Mouse (Mus musculus) layer of hippocampus, adult 11-12 months (tissue): Measurements from ENCODE around the gene Ms4a5.
"Not testable (repeated sequence)": the region's sequence is repeated elsewhere in the genome, so short reads cannot be mapped to it uniquely, and the experiment has no call there.

Experiments used
- DNase-seq: peaks from one replicate; pipeline ENCODE4 v3.0.0; 2022; ENCODE audit warnings: low spot score

The Ms4a5 gene

DNA sequence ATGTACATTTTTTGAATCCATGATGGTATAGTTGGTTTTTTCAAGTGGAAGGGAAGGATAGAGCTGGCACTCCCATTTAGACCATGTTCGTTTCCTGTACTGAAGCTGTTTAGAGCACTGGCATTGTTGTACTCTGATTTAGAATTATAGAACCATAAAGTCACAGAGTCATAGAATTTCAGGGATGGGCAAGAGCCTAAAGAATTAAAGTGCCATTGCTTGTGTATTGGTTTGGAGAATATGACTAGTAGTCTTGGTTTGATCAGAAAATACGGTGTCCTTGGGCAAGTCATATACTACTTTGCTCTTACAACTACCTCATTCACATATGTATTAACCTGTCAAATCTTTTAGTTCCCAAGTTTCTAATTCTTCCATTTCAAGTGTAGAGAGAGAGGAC is at the start of gene Ms4a5:
Gene Ms4a5 (minus strand): TSS at position 101 of the 400 bp plus-strand sequence.
- no peak for DNase-seq

DNA sequence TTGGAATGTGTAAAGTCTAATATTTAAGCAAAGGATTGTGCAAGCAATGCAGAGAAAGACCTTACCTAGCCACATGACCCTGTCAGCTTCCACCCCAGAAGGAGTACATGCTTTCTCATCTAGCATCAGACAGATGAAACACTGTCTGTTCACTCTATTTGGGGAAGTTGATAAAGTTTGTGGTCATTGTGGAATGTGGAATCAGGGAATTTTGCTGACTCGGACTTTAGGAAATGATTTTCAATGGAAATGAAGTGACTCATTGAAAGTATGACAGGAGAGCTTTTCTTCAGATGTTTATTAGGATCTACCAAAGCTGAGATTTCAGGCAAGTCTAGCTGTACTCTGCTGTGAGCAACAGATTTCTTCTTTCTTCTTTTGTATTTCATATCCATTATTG is 37.5 kb upstream of the Ms4a5 start:
- no peak for DNase-seq

DNA sequence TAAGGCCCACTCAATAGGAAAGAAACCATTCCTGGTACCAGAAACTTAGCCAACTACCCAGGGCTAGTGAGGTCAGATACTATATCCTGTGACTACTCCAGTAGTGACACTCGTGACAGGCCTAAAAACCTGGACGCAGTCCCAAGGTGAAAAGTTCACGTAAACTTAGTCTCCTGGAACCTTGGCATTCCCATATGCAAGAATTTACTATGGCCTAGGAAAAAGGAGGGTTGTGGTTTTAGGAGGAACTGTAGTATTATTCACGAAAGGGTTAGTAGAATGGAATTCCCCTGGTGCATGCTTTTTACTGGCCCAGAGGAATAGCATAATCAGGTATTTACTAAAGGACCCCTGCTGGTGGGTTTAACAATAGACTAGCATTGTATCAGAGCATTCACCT is 33.1 kb upstream of the Ms4a5 start:
- no peak for DNase-seq

DNA sequence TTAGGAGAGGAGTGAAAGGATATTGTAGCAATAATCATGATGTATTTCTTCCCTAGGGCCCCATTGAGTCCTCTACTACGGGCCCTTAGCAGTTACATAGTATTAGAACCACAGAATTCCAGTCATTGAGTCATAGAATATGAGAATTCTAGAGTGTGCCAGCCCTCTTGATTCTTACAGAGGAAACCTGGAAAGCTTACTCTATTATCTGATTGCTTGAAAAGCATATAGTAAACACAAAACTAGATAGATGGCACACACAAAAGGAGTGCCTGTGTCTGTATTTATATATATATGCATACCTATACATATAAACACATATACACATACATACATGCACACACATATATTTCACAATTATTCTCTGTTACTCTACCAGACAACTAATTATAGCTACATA is 30.7 kb upstream of the Ms4a5 start, which contains the start of gene Ms4a14:
Gene Ms4a14 (minus strand): TSS at position 101 of the 400 bp plus-strand sequence.
- no peak for DNase-seq

DNA sequence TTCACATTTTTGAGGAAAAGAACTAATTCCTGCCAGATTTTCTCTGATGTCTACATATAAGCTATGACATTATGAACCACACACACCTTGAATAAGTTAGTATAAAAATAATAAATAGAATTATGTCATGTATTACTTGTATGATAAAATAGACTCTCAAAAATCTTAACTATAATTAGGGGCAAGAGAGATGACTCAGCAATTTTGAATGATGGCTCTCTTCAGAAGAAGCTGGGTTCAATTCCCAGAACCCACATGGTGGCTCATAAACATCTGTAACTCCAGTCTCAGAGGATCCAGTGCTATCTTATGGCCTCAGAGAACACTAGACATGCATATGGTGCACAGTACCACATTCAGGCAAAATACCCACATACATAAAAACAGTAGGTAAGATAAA is 25.2 kb upstream of the Ms4a5 start:
- DNase-seq = no peak

DNA sequence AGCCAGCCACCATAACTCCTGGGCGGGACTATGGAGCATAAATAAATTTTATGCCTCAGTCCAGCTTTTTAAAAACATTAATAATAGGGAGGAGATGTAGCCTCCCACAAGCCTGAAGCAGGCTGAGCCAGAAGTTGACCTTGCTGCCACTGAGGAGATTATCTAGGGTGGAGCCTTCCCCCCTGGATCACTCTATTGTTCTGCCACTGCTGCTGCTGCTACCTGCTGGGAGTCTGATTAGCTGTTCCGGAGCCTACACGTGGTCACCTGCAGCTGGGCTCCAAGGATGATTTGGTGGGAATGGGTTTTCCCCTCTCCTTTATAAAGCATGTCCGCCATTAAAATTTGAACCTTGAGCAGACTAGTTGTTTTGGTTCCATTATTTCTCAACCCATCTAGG is 15.9 kb upstream of the Ms4a5 start:
- DNase-seq = not testable (repeated sequence)

DNA sequence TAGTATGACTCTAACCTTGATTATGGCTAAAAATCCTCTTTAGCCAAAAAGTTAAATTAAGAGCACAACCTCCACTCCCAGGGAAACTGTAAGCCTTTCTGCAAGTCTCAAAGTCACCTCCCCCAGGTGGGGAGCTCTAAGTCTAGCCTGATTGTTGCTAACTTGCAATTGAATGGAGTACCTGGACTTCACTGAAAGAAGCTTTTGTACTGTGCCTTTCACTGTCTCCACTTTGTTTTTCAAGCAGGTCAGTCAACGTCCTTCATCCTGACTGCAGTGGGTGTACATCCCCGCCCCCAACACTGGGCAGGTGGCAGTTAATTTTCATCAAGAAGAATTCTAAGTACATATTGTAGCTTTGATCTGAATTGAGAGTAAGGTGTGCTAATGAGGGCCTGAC is 15.3 kb upstream of the Ms4a5 start:
- no peak for DNase-seq

DNA sequence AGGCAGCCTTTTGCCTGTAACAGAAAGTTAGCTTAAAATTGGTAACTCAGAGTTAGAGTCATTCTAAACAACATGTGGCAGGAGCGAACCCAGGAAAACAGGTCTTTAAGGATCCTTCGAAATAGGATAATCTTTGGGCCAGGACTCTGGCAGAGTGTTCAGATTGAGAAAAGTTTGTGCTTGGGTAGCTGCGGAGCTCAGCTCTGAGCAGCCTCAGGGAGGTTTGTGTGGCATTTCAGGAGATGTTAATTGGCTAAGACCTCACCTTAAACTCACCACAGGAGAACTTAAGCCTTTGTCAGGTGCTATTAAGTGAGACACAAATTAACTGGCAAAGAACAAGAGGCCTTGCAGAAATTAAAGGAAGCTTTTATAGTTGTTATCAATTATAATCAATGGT is 9.9 kb upstream of the Ms4a5 start:
- DNase-seq = not testable (repeated sequence)

DNA sequence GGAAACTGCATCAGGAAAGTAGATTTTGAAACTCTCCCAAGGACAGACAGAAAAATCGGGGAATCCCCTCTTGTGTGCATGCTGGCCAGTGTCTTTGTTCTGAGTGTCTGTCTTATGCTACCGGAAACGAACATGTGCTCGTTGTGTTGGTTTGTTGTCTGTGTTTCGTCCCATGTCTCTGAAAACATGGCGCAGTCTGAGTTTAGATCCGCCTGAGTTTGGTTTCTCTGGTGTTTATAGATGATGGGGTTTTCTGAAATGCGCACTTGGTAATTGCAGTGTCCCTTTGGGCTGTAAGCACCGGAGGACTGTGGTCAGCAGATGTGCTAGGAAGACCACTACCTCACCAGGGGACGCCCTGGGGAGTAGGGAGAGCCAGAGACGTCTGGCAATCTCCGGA is 9.3 kb upstream of the Ms4a5 start:
- DNase-seq = no peak

DNA sequence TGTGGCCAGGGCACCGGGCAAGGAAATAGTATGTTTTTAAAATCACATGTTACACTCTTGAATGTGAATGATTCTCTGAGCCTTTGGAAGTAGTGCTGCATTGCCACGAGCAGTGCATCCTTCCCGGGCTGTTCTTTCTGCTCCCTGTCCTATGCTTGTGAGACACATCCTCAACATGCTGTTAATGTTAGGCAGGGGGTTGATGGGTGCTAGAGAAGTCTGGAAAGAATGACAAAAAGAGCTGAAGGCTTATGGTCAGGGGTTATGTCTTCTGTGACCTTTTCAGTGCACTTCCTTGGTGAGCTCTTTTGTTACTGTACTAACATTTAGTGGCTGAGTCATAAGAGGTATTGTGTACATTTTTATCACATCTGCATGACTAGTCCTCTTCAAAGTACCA is 3.5 kb downstream of the Ms4a5 start:
- no peak for DNase-seq

DNA sequence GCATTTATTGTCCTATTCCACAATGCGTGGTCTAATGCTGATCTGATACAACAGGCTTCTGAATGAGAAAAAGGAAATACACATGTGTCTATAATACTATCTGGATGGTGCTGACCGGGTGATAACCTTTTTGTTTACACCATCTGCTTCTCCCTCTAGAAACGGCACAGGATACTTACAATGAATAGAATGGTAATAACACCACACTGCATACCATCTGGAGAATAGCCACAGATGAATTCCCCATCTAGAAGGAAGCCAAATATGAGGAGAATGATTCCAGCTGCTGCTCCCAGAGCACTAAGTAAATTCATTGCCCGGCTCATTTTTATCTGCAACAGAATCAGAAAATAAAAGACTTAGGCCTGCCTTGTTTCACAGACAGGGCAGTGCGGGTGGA is 7.2 kb downstream of the Ms4a5 start:
- DNase-seq = no peak

DNA sequence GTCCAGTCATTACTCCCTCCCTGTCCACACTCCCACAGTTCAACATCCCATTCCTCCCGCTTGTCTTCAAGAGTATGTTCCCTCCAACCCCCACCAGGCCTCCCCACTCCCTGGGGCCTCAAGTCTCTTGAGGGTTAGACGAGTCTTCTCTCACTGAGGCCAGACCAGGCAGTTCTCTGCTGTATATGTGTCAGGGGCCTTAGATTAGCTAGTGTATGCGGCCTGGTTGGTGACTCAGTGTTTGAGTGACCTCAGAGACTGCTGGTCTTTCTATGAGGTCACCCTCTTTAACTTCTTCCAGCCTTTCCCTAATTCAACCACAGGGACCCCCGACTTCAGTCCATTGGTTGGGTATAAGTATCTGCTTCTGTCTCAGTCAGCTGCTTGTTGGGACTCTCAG is 16.7 kb downstream of the Ms4a5 start:
- DNase-seq = no peak

DNA sequence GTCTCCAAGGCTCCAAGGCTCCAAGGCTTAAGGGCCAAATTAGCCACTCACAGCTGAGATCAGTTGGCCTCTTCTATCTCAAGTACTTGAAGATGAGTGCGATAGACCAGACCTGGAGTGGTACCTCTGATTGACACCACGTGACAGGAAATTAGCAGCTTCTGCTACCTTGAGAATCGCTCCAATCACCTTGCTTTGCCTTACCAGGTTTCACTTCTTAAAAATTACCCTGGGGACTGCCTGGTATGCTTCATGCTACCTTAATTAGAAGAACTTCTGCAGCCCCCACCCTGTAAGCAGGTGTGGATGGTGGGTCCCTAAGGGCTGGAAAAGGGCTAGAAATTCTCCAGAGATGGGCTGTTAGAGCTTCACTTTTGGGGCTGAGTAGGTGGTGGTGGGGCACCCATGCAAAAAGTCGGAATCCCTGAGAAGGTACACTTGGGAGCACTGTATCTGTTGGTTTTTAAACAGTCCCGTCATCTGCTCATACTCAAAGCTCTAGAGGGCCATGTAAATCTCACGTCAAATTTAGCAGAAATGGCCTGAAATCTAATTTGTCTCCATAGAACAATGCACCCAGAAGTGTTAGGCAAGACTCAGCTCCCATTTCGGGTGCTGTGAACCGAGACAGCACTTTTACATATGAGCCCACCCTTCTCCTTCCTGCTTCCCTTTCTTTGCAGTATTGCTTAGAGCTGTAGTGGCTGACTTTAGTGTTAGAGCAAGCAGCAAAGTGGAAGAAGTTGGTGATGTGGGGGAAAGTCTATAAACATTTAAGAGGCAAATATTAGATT is 17.4 kb downstream of the Ms4a5 start, which contains the start of gene Ms4a1:
Gene Ms4a1 (minus strand): TSS at position 190 of the 794 bp plus-strand sequence.
- no peak for DNase-seq

DNA sequence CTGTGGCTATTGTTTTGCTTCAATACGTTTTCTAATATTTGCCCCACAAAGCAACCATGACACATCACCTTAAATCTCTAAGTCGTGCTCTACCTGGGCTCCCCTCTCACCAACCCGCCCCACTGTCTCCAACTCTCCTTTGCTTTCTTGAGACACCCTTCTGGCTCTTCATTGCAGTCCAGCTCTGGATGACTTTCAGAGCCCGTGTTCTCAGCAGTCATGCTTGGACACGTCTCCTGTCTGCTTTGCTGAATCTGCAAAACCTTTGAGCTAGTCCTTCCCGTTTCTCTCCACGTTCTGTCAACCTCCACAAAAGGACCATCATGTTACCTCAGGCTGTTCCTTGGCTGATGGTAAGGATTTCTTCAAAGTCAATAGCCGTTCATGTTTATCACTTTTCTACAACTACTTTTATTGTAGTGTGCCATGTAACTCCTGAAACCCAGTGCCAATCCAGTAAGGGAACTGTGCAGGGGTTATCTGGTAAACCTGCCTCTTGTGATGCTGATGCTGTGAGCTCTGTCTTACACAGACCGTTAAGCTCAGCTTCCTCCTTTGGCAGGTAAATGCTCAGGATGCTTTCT is 19.0 kb downstream of the Ms4a5 start:
- no peak for DNase-seq

DNA sequence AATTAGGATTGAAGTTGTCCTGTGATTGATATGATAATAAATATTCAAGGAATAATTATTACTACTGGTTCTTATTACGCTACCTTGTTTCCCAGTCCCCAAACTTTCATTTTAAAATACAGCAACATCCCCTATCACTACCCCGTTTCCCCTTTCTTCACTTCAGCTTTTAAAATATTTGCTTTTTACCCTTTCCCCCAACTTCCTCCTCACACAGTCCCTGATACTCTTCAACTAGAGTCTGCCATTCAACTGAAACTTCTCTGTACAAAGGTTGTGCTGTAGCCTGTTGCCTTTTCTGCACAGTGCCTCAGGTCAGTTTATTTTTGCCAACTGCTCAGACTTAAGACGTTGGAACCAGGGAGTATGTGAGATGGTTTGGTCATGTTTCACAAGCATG is 20.1 kb downstream of the Ms4a5 start:
- DNase-seq = no peak

DNA sequence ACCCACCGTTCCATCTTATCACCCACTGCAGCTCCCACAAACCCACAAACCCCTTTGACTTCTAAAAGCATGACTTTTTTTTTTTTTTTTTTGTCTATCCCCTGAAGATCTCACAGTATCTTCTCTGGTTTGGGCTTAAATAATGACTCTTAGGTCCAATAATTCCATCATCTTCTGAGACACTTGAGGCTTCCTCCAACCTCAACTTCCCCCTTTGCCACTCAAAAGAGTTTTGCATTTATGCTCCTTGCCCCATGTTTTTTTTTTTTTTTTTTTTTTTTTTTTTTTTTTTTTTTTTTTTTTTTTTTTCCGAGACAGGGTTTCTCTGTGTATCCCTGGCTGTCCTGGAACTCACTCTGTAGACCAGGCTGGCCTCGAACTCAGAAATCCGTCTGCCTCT is 20.7 kb downstream of the Ms4a5 start:
- DNase-seq = not testable (repeated sequence)

DNA sequence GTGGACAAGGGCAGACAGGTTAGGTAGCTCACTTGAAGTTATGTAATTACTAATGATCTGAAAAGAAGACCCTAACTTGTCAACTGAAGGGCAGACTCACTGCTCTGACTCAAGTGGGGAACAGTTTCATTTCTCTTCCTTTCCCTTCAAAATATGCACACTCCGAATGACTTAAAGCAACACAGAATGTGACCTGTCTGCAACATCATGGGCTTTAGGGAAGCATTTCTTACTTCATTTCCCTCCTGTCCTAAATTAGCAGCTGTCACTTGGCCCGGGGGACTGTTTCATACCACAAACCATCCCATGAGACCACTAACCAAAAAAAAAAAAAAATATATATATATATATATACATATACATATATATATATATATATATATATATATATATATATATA is 22.2 kb downstream of the Ms4a5 start:
- no peak for DNase-seq

DNA sequence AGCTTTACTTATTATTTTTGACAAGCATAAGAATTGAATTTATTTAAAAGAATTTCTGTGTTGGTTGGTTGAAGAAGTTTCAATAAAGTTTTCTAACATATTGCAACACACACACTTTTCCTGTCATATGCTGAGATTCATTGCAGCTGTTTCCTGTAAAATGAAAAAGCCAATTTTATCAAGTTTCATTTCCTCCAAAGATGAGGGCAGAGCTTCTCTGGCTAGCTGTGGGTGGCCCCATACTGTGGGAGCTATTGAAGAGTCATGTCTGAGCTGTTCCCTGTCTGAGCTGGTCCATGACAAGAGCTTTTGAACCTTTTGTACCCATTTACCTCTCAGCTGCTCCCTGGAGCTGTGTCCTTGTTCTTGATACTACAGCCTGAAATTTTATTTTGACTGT is 39.4 kb downstream of the Ms4a5 start:
- no peak for DNase-seq

DNA sequence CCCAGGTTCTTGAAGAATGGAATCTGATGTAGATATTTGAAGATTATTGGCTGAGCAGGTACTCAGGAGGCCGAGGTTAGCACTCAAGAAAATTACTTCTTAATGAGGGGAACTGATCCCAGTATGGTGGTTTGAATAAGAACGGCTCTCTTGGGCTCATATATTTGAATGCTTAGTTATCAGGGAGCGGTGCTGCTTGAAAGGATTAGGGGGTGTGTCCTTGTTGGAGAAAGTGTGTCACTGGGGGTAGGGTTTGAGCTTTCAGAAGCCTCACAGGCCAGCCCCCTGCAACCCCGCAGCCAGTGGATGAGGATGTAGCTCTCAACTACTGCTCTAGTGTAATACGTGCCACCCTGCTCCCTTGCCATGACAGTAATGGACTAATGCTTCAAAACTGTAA is 41.1 kb downstream of the Ms4a5 start:
- DNase-seq = no peak

DNA sequence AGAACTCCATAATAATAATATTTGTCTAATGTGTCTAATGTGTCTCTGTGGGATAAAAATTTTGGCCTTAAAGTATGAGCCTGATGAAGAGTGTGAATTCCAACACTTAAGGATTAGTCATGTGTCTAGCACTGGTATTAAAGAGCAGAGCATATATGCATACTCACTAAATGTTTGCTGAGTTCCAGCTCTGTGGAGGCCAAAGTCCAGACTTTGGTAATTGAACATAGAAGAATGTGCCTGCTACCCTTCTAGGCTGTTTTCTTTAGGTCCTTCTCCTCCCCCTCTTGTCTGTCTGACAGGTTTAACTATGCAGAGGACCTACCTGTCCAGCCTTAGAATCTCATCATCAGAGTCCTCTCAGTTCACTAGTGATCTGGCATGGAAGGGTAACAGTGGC is 47.9 kb downstream of the Ms4a5 start:
- no peak for DNase-seq

DNA sequence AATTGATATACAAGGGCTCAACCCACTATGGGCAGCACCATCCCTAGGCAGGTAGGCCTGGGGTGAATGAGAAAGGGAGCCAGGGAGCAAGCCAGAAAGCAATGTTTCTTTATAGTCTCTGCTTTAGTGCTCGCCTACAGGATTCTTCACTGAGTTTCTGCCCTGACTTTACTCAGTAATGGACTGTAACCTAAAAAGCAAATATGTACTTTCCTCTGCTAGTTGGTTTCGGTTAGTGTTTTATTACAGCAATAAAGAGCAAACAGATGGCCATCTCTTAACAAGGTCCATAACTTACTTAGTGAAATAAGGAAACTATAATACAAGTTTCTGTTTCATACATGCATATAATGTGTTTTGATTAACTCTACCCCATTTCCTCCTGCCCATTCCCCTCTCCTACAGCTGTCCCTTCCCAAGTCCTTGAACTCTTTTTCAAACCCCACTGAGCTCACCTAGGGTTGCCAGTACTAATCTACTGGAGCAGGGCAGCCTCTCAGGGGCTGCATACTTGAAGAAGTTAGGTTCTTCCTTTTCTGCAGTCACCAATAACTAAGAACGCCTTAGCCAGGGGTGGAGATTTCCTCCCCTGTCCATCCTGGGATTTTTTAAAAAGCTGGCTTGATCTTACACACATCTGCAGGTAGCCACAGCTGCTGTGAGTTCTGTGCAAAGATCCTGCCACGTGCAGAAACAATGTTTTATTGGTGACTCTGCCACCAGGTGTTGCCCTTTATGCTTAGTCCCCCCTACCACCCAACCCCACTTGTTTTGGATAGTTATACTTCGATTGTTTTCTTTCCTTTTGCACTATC is 48.5 kb downstream of the Ms4a5 start:
- DNase-seq = no peak

DNA sequence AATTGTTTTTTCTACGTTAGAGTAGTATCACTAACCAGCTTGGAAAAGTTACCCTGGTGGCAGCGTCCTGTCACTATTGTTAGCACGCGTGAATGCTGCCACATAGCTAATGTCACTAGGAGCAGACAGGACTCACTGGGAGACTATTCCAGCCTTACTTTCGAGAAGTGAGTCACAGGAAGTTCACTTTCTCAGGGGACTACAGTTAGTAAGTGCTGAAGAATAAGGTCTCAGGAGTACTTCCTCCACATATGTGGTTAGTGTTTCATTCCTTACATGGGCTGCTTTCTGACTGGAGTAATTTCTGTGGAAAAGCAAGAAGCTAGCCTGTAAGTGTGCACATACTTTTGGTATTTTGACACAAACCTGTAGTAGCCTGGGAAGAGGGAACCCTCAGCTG is 49.4 kb downstream of the Ms4a5 start:
- no peak for DNase-seq

DNA sequence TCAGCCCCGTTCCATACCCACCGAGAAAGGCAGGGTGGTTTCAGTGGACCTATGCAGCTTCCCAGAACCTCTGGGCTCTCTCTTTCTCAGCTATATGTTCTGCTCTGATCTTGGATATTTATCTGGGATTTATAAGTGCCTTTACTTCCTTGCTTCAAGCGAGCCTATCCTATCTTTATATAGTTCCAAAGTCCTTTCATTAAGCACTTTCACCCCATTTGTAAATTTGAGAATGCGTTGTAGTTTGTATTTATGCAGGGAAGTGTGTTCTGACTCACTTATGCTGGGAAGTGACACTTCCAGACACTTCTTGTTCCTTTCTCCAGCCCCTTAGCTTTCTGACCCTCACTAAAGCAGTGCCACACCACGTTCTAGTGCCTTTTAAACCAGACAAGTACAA is 51.3 kb downstream of the Ms4a5 start, which contains the start of gene Ms4a12:
Gene Ms4a12 (minus strand): TSS at position 101 of the 400 bp plus-strand sequence.
- no peak for DNase-seq
